Mouse (Mus musculus) embryo, embryonic 10 days (tissue): Measurements from ENCODE around the gene Hspg2.
"Not testable (repeated sequence)": the region's sequence is repeated elsewhere in the genome, so short reads cannot be mapped to it uniquely, and the experiment has no call there.

Experiments used
- DNase-seq: peaks from one replicate; pipeline ENCODE4 v3.0.0-alpha.2; 2015; ENCODE audit warnings: low spot score

Hspg2 gene

GRCm38 (mm10) chr4:137578181-137578845 lies 109.7 kb downstream of the Hspg2 start:
- peak; percentile 70 for DNase-seq

GRCm38 (mm10) chr4:137579789-137580188 lies 111.2 kb downstream of the Hspg2 start:
- no peak for DNase-seq

- DNase-seq = no peak
Measured at GRCm38 (mm10) chr4:137580299-137580698, 111.7 kb downstream of the Hspg2 start.

DNA sequence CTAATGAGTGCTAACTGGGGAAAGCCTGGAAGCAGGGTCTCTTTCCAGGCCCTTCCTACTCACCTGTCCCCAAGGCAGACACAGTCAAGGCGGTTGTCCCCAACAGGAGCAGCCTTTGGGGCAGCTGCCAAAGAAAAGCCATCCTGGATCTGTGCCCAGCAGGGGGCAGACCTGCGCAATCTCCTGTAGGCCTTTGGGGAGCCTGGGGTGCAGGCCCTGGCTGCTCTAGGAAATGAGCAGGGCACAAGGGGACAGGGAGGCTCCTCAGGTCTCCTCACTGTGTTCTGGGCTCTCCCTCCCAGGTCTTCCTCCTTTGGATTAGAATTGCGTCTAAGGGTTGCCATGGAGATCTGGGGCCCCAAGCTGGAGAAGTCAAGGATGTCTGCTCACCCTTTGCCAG lies 113.2 kb downstream of the Hspg2 start:
- peak; percentile 17 for DNase-seq

DNA sequence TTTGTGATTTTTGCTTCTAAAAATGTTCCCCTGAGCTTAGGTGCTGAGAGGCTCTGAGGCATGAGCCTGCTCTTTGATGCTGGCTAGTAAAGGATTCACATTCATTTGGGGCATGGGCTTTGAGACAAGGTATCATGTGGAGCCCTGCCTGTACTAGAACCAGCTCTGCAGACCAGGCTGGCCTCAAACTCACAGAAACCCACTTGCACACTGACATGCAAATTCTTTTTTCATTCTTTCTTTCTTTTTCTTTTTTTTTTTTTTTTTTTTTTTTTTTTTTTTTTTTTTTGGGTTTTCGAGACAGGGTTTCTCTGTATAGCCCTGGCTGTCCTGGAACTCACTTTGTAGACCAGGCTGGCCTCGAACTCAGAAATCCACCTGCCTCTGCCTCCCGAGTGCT lies 120.5 kb downstream of the Hspg2 start:
- not testable (repeated sequence) for DNase-seq

DNA sequence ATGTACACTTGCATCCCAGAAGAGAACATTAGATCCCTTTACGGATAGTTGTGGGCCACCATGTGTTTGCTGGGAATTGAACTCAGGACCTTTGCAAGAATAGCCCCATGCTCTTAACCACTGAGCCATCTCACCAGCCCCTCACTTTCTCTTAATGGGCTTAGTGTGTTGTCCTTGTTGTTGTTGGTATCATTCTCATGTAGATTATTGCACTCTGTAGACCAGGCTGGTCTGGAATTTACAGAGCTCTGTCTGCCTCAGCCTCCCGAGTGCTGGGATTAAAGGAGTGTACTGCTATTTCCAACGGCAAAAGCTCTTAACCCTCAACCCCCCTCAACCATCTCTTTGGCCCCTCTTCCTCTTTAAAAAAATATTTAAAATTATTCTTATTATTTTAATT lies 121.0 kb downstream of the Hspg2 start:
- no peak for DNase-seq

- DNase-seq = no peak
Measured at GRCm38 (mm10) chr4:137590961-137591360, 122.4 kb downstream of the Hspg2 start.

DNA sequence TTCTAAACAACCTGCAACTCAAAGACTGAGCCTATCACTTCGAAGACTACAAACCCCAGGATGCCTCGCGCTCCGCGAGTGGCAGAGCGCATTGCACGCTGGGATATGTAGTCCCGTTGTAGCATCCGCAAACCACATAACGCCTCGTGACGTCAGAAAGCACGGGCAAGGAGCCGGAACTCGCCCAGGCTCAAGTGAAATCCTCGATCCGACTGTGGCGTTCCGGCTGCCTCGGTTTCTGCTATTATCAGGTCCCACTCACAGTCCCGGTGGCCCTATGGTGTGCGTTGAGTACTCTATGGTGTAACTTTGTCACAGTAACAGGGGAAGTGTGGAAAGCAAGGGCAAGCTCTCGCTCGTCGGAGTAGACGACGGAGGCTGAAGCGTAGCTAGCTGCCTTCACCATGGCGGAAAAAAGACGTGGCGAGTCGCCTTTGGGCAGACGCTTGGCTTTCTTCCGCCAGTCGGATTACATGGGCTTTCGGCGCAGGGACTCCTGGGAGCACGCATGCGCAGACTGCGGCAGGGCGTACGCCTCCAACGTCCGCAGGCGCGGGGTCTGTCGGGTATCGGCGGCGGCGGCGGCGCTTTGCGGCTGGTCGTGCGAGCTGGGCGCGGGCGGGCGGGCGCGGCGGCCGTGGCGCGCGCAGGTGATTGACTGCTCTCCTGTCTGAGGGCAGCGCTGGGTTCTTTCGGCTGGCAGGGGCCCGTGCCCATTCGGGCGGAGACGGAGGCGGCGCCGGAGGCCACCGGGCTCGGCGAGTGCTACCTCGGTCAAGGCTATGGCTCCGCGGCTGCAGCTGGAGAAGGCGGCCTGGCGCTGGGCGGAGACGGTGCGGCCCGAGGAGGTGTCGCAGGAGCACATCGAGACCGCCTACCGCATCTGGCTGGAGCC lies 125.3 kb downstream of the Hspg2 start, which contains the start of gene Usp48:
Gene Usp48, plus strand, starts transcription at position 155 of the 895 bp plus-strand sequence.
- peak; percentile 100 for DNase-seq

- peak; percentile 72 for DNase-seq
Measured at GRCm38 (mm10) chr4:137594496-137595270, 126.1 kb downstream of the Hspg2 start.

GRCm38 (mm10) chr4:137597098-137597630 lies 128.6 kb downstream of the Hspg2 start:
- no peak for DNase-seq

GRCm38 (mm10) chr4:137598577-137598976 lies 130.0 kb downstream of the Hspg2 start:
- no peak for DNase-seq

DNA sequence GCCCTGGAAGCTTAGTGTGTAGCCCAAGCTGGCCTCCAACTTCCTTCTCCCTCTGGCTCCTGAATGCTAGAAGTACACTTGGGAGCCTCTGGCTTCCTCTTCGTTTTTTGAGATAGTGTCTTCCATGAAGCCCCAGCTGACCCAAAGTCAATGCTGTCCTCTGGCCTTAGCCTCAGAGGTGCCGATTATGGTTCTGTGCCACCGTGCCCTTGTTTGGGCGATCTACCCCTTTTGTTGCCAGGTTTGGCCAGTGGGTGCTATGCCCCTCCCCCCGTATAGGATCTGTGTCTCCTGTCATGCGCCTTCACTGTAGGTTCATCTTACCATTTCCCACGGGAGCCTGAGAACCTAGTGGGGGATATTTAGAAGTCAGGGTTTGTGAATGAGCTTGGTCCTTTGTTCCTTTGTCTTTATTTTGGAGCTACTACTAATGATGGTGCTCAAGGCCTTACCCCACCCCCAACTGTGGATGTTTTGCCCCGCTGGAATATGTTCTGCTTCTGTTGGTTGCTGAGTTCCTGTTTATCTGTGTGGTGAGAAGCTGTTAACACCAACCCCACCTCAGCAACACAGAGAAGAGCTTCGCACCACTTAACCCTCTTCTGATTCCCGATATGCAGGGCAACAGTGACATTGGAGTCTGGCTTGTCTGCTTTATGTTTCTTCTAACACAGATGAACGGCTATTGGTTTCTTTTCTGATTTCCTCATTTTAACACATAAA lies 135.0 kb downstream of the Hspg2 start:
- DNase-seq = no peak

DNA sequence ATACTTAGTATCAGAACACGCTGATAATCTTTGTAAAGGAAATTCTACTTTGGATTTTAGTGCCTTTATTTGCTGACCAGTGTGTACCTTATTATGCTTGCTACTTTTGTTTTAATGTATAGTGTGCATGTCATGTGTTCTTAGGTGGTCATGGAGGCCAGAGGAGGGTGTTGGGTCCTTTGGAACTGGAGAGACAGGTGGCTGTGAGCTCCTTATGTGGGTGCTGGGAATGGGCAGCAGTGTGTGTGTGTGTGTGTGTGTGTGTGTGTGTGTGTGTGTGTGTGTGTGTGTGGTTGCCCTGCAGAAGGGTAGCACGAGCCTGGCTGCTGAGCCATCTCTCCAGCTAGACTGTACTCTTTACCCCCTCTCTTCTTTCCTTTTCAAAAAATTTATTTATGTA lies 138.5 kb downstream of the Hspg2 start:
- DNase-seq = no peak

DNA sequence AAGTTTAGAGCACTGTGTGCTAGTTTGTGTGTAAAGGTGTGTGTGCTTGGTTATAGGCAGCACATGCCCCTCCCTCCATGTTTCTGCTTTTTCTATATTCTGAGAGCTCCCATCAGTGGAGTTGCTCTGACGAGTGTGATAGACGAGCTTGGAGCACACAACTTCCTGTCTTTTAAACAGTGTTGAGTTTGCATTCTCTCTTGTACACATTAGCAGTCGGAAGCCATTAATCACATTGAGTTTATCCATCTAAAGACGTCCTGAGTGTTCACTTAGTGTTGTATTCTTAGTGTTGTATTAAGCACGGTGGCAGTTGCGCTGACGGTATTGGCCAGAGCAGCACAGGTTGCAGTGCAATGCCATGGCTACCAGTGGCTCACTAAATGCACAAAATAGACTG lies 140.7 kb downstream of the Hspg2 start:
- no peak for DNase-seq

DNA sequence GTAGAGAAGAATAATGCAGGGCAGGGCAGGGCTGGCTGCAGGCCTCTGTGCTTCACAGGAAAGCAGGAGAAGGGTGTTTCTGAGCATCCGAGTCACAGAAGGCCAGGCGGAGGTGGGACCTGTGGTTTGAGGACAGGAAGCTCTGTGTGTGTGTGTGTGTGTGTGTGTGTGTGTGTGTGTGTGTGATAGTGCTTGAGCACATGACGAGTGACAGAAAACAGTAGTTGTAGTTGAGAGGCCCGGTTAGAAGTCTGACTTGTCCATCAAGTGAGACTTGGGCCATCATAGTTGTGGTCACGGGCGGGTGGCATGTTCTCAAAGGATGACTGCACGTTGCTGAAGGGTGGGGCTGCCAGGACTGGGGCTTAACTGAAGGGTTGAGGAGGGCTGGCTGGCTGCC lies 141.1 kb downstream of the Hspg2 start:
- no peak for DNase-seq

- DNase-seq = no peak
Measured at GRCm38 (mm10) chr4:137610256-137610655, 141.7 kb downstream of the Hspg2 start.
